Mouse (Mus musculus): ENCODE results near the gene Stard7.

DNA sequence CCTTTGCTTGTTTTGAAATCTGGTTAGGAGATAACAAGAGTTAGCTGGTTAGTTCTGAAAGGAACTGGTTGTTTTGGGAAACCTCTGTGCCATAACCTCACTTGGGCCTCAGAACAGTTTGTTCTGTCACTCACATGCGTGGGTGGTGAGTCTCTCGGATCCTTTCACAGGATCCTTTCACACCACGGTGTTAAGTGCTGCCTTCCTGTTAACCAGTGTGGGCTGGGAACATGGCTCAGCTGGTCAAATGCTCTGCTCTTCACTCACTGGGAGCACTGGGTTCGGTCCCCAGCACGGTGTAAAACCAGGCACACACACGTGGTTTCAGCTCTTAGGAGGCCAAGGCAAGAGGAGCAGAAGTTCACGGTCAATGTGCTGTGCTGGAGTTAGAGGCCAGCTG is 54.4 kb downstream of the Stard7 start:
- TF ChIP-seq POLR2A (IDR thresholded peaks at IDR 0.05; ENCODE audit: low read depth, low read length) (no peak), CTCF (IDR thresholded peaks at IDR 0.05; ENCODE audit: borderline replicate concordance, insufficient read depth, low read length) (no peak)

Measured in embryonic fibroblast, embryonic 13.5 days (primary cell).